Mouse (Mus musculus): ENCODE results near the gene Lsr. TPM values are rescaled to one million over a fixed set of nuclear protein-coding genes. Genes with fewer than 3 reads are reported as not detected.
"Not testable (repeated sequence)": the region's sequence is repeated elsewhere in the genome, so short reads cannot be mapped to it uniquely, and the experiment has no call there.

Lsr gene
- polyA plus RNA-seq, 1 experiment from 2014 or later = 31.8 TPM

GRCm38 (mm10) chr7:30949902-30950301, 23.4 kb downstream of the Lsr start:
- H3K36me3 ChIP-seq (ENCODE audit: control insufficient read depth, insufficient read depth) = peaks cover 34% of the 10 kb centered on the region
- 77% methylated on average over 3 of the region's 3 CpGs for WGBS (ENCODE audit: insufficient replicate concordance)

DNA sequence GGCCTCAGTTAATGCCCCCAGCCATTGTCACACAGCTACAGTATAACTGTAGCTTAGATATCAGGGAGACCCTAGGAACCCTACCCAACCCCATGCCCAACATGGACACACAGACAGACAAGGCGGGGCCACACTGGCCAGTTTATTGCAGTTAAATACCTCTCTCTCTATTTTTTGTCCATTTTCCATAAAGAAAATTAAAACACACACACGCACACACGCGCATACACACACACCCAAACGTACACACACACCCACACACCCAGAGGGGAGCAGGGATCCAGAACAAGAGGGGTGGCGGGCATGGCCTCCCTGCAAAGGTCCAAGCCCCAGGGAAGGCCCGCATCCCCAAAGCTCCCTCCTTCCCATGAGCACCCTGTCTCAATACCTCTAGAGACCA, 27.4 kb downstream of the Lsr start:
- Histone ChIP-seq H3K4me3 (ENCODE audit: low read depth, low read length) (no peak overlapping the region), H3K9ac (ENCODE audit: low read depth, low read length) (no peak overlapping the region), H3K9me3 (replicated peaks; ENCODE audit: control insufficient read depth, low read length) (no peaks in the 10 kb centered on the region), H3K4me2 (ENCODE audit: low read depth, low read length) (no peak overlapping the region), H3K4me1 (ENCODE audit: control insufficient read depth, low read depth, low read length) (no peaks in the 10 kb centered on the region), H3K36me3 (ENCODE audit: control insufficient read depth, insufficient read depth) (peaks cover 9% of the 10 kb centered on the region), H3K27ac (ENCODE audit: low read length) (no peak overlapping the region), H3K27me3 (ENCODE audit: control insufficient read depth, insufficient read depth, low read depth, low read length) (no peaks in the 10 kb centered on the region)
- 0 out of 2 replicates have a peak, but pooled peaks have one; percentile 1 for ATAC-seq (ENCODE audit: low read depth)
- 83% methylated on average over 7 of the region's 7 CpGs for WGBS (ENCODE audit: insufficient replicate concordance)

More at GRCm38 (mm10) chr7:30949902-30950301, 23.4 kb downstream of the Lsr start:
- not testable (repeated sequence) for ATAC-seq (ENCODE audit: low read depth); H3K4me1 ChIP-seq (ENCODE audit: control insufficient read depth, low read depth, low read length); H3K4me2 ChIP-seq (ENCODE audit: low read depth, low read length); H3K9me3 ChIP-seq (replicated peaks; ENCODE audit: control insufficient read depth, low read length); H3K27me3 ChIP-seq (ENCODE audit: control insufficient read depth, insufficient read depth, low read depth, low read length); H3K4me3 ChIP-seq (ENCODE audit: low read depth, low read length); H3K27ac ChIP-seq (ENCODE audit: low read length); H3K9ac ChIP-seq (ENCODE audit: low read depth, low read length)

DNA sequence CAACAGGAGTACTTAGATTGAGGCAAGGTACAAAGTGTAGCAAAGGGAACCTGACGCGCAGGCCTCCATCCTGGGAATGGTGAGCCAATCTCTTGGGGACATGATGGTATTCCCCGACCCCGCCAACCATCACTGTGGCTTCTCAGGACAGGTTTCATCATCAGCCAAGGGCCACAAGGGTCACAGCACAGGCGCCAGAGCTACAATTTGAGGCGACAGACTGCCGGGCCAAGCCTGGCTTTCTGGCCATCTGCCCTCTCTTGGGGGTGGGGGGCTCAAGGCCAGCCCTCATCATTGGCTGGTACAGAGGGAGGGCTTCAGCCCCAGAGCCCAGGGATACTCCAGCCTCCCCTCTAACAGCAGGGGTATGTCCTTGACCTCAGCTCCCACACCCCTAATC, 27.8 kb downstream of the Lsr start:
- not testable (repeated sequence) for H3K4me2 ChIP-seq (ENCODE audit: low read depth, low read length); H3K4me3 ChIP-seq (ENCODE audit: low read depth, low read length); H3K27ac ChIP-seq (ENCODE audit: low read length); H3K27me3 ChIP-seq (ENCODE audit: control insufficient read depth, insufficient read depth, low read depth, low read length); H3K9me3 ChIP-seq (replicated peaks; ENCODE audit: control insufficient read depth, low read length); H3K4me1 ChIP-seq (ENCODE audit: control insufficient read depth, low read depth, low read length); H3K9ac ChIP-seq (ENCODE audit: low read depth, low read length); H3K36me3 ChIP-seq (ENCODE audit: control insufficient read depth, insufficient read depth)
- ATAC-seq (ENCODE audit: low read depth) = peak; percentile 56
- WGBS (ENCODE audit: insufficient replicate concordance) = 77% methylated on average over 7 of the region's 7 CpGs

GRCm38 (mm10) chr7:30944706-30945105, 28.6 kb downstream of the Lsr start:
- not testable (repeated sequence) for ATAC-seq (ENCODE audit: low read depth)

GRCm38 (mm10) chr7:30943909-30944635, 29.2 kb downstream of the Lsr start, which contains the start of gene Hamp:
TSS of gene Hamp (minus strand) at chr7:30944032.
- Histone ChIP-seq H3K27me3 (ENCODE audit: control insufficient read depth, insufficient read depth, low read depth, low read length) (no peaks in the 10 kb centered on the region), H3K9ac (ENCODE audit: low read depth, low read length) (no peak within 1 kb of the TSS), H3K36me3 (ENCODE audit: control insufficient read depth, insufficient read depth) (peaks cover 4% of the 10 kb centered on the region), H3K4me2 (ENCODE audit: low read depth, low read length) (no peak within 1 kb of the TSS), H3K9me3 (replicated peaks; ENCODE audit: control insufficient read depth, low read length) (no peaks in the 10 kb centered on the region), H3K27ac (ENCODE audit: low read length) (no peak within 1 kb of the TSS), H3K4me1 (ENCODE audit: control insufficient read depth, low read depth, low read length) (no peaks in the 10 kb centered on the region), H3K4me3 (ENCODE audit: low read depth, low read length) (no peak within 1 kb of the TSS)
- WGBS (ENCODE audit: insufficient replicate concordance) = 51% methylated on average over 9 of the region's 9 CpGs
- peak; percentile 35 for ATAC-seq (ENCODE audit: low read depth)

More at GRCm38 (mm10) chr7:30944706-30945105, 28.6 kb downstream of the Lsr start:
- H3K4me3 ChIP-seq (ENCODE audit: low read depth, low read length); H3K9me3 ChIP-seq (replicated peaks; ENCODE audit: control insufficient read depth, low read length); H3K36me3 ChIP-seq (ENCODE audit: control insufficient read depth, insufficient read depth); H3K27ac ChIP-seq (ENCODE audit: low read length); H3K9ac ChIP-seq (ENCODE audit: low read depth, low read length); H3K27me3 ChIP-seq (ENCODE audit: control insufficient read depth, insufficient read depth, low read depth, low read length); H3K4me1 ChIP-seq (ENCODE audit: control insufficient read depth, low read depth, low read length); H3K4me2 ChIP-seq (ENCODE audit: low read depth, low read length): not testable (repeated sequence)
- WGBS (ENCODE audit: insufficient replicate concordance) = 61% methylated on average over 2 of the region's 2 CpGs

DNA sequence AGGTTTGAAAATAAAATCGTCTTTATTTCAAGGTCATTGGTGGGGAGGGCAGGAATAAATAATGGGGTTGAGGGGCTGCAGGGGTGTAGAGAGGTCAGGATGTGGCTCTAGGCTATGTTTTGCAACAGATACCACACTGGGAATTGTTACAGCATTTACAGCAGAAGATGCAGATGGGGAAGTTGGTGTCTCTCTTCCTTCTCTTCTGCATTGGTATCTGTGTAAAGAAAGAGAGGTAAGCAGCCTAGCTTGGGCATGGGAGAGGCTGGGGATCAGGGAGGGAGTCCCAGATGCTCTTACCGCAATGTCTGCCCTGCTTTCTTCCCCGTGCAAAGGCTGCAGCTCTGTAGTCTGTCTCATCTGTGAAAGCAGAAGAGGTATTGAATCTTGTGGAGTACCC, 30.9 kb downstream of the Lsr start:
- WGBS (ENCODE audit: insufficient replicate concordance) = 19% methylated on average over 3 of the region's 3 CpGs
- not testable (repeated sequence) for ATAC-seq (ENCODE audit: low read depth); H3K27ac ChIP-seq (ENCODE audit: low read length)

GRCm38 (mm10) chr7:30940070-30940469, 33.2 kb downstream of the Lsr start:
- not testable (repeated sequence) for H3K36me3 ChIP-seq (ENCODE audit: control insufficient read depth, insufficient read depth); H3K27me3 ChIP-seq (ENCODE audit: control insufficient read depth, insufficient read depth, low read depth, low read length); H3K4me1 ChIP-seq (ENCODE audit: control insufficient read depth, low read depth, low read length); H3K4me2 ChIP-seq (ENCODE audit: low read depth, low read length); H3K4me3 ChIP-seq (ENCODE audit: low read depth, low read length); H3K9ac ChIP-seq (ENCODE audit: low read depth, low read length); ATAC-seq (ENCODE audit: low read depth); H3K27ac ChIP-seq (ENCODE audit: low read length); H3K9me3 ChIP-seq (replicated peaks; ENCODE audit: control insufficient read depth, low read length)
- 64% methylated on average over 1 of the region's 1 CpGs for WGBS (ENCODE audit: insufficient replicate concordance)

More for the DNA sequence above, 30.9 kb downstream of the Lsr start:
- not testable (repeated sequence) for H3K9ac ChIP-seq (ENCODE audit: low read depth, low read length); H3K4me2 ChIP-seq (ENCODE audit: low read depth, low read length); H3K4me3 ChIP-seq (ENCODE audit: low read depth, low read length); H3K27me3 ChIP-seq (ENCODE audit: control insufficient read depth, insufficient read depth, low read depth, low read length); H3K36me3 ChIP-seq (ENCODE audit: control insufficient read depth, insufficient read depth); H3K4me1 ChIP-seq (ENCODE audit: control insufficient read depth, low read depth, low read length); H3K9me3 ChIP-seq (replicated peaks; ENCODE audit: control insufficient read depth, low read length)

DNA sequence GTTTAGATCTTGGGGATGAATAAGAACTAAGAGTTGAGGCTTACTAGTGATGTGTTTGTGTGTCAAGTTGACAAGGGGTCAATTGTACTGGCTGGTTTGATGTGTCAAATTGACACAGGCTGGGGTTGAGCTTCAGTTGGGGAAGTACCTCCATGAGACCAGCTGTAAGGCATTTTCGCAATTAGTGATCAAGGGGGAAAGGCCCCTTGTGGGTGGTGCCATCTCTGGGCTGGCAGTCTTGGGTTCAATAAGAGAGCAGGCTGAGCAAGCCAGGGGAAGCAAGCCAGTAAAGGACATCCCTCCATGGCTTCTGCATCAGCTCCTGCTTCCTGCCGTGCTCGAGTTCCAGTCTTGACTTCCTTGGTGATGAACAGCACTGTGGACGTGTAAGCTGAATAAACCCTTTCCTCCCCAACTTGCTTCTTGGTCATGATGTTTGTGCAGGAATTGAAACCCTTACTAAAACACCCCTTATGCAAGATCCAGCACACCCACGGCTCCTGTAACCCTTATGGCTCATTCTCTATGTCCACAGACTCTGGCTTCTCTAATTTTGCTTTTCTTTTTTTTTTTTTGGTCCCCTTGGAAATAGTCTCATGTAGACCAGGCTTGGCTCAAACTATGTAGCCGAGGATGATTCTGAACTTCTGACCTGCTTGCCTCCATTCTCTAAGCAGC, 37.7 kb downstream of the Lsr start:
- WGBS (ENCODE audit: insufficient replicate concordance) = 51% methylated on average over 6 of the region's 6 CpGs
- ATAC-seq (ENCODE audit: low read depth); H3K4me1 ChIP-seq (ENCODE audit: control insufficient read depth, low read depth, low read length): not testable (repeated sequence)

DNA sequence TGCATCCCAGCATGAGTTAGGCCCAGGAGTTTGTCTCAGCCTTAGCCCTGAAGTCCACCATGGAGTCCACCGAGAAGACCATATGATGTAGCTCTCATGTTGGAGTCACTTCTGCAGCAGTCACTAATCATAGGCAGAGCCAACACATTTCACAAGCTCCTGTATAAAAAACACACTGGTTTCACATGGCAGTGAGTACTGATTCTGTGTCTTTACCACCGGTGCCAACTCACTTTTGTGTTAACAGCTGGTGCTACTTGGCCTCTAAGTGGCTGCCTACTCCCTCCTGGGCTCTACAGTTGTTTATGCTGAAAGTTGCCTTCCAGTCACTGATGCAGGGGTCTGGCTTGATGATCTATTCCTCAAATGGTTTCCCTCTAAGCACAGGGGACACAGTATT, 48.7 kb downstream of the Lsr start, which contains the start of gene Hamp2:
Hamp2 (minus strand) TSS at position 101 of the 400 bp plus-strand sequence.
- H3K4me1 ChIP-seq (ENCODE audit: control insufficient read depth, low read depth, low read length); H3K4me3 ChIP-seq (ENCODE audit: low read depth, low read length); ATAC-seq (ENCODE audit: low read depth); H3K27me3 ChIP-seq (ENCODE audit: control insufficient read depth, insufficient read depth, low read depth, low read length); H3K4me2 ChIP-seq (ENCODE audit: low read depth, low read length); H3K36me3 ChIP-seq (ENCODE audit: control insufficient read depth, insufficient read depth); H3K27ac ChIP-seq (ENCODE audit: low read length); H3K9ac ChIP-seq (ENCODE audit: low read depth, low read length); H3K9me3 ChIP-seq (replicated peaks; ENCODE audit: control insufficient read depth, low read length): not testable (repeated sequence)
- WGBS (ENCODE audit: insufficient replicate concordance) = 71% methylated on average over 2 of the region's 2 CpGs

More for the DNA sequence above, 37.7 kb downstream of the Lsr start:
- H3K27me3 ChIP-seq (ENCODE audit: control insufficient read depth, insufficient read depth, low read depth, low read length); H3K9ac ChIP-seq (ENCODE audit: low read depth, low read length); H3K36me3 ChIP-seq (ENCODE audit: control insufficient read depth, insufficient read depth); H3K27ac ChIP-seq (ENCODE audit: low read length); H3K4me3 ChIP-seq (ENCODE audit: low read depth, low read length); H3K4me2 ChIP-seq (ENCODE audit: low read depth, low read length); H3K9me3 ChIP-seq (replicated peaks; ENCODE audit: control insufficient read depth, low read length): not testable (repeated sequence)

All from liver, embryonic 16.5 days (tissue).